Mouse (Mus musculus): ENCODE measurements at regions not wholly inside any gene's neighbourhood (a gene's known extent, or its start where the extent isn't known, plus 50 kb on each side); places are given as distances from the start of the nearest gene placed in this dataset.

DNA sequence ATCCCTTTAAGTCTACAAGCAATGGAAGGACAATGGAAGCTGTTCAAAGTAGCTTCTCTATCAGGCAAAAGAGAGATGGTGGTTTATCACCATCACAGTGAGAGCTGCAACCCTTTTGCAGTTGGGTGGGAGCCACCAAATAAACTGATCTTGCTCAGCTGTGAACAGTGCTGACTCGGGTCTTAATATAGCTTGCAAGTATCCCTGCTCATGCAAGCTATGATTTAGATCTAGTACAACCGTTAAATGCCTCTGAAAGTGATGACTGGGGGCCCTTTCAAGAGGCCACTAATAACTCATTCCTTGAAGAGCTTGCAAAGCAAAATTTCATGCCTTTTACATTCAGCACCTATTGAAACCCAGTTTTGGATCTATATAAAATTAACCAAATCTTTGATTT is 1154.5 kb upstream of the Lrrtm3 start:
- no peak overlapping the region for H3K27ac ChIP-seq (ENCODE audit: insufficient read depth, low read depth, low read length)
- no peaks in the 10 kb centered on the region for H3K4me1 ChIP-seq (ENCODE audit: control insufficient read depth, insufficient read depth, low read length)
- no peak for TF ChIP-seq POLR2A (IDR thresholded peaks at IDR 0.05; ENCODE audit: borderline replicate concordance, low read depth, low read length)
- TF ChIP-seq CTCF (IDR thresholded peaks at IDR 0.05; ENCODE audit: low read depth, low read length), result no peak
- H3K4me3 ChIP-seq (ENCODE audit: insufficient read depth, low read length), result no peak overlapping the region

DNA sequence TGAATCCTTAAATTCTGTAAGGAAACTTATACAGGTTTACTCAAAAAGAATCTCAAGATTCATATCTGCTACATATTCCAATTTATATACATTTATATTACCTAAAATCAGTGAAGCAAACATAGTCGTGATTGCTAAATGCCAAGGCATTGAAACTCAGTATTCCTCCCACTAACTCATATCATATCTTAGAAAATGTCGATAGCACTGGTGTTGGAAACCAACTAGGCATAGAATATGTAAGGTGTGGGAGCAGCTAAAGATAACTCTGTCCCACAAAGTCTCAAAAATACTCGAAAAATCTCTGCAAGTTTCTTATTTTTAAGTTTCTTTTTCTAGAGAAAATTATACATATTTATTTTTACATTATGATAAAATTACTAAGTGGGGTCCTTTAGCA is 1134.1 kb upstream of the Lrrtm3 start:
- no peak for TF ChIP-seq POLR2A (IDR thresholded peaks at IDR 0.05; ENCODE audit: borderline replicate concordance, low read depth, low read length)
- no peak for TF ChIP-seq CTCF (IDR thresholded peaks at IDR 0.05; ENCODE audit: low read depth, low read length)
- Histone ChIP-seq H3K27ac (ENCODE audit: insufficient read depth, low read depth, low read length) (no peak overlapping the region), H3K4me3 (ENCODE audit: insufficient read depth, low read length) (no peak overlapping the region), H3K4me1 (ENCODE audit: control insufficient read depth, insufficient read depth, low read length) (no peaks in the 10 kb centered on the region)

DNA sequence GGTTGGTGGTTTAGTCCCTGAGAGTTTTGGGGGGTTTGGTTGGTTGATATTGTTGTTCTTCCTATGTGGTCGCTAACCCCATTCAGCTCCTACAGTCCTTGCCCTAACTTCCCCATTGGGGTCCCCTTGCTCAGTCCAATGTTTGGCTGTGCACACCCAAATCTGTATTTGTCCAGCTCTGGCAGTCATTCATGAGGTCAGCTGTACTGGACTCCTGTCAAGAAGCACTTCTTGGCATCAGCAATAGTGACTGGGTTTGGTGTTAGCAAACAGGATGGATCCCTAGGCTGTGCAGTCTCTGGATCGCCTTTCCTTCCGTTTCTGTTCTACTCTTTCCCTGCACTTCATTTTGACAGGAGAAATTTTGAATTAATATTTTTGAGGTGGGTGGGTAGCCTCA is 1131.1 kb upstream of the Lrrtm3 start:
- no peak overlapping the region for H3K27ac ChIP-seq (ENCODE audit: insufficient read depth, low read depth, low read length)
- no peaks in the 10 kb centered on the region for H3K4me1 ChIP-seq (ENCODE audit: control insufficient read depth, insufficient read depth, low read length)
- TF ChIP-seq POLR2A (IDR thresholded peaks at IDR 0.05; ENCODE audit: borderline replicate concordance, low read depth, low read length), result no peak
- no peak for TF ChIP-seq CTCF (IDR thresholded peaks at IDR 0.05; ENCODE audit: low read depth, low read length)
- H3K4me3 ChIP-seq (ENCODE audit: insufficient read depth, low read length), result no peak overlapping the region

DNA sequence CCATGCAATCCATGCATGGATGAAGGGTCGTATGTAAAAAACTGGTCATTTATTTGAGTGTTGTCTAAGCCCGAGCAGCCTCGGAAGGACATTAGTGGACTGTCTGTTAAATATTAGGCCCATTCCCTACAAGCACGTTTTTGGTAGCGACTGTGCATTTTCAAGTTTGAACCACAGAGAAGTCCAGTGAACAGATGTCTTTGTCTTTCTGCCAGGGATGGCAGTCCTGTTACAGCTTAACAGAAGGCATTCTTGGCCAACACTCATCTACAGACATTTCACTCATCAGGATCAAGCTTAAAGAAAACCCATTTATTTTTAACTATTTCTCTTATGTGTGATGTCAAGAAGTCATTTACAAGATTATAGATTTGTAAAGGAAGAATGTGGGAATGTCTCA is 1129.2 kb upstream of the Lrrtm3 start:
- no peak overlapping the region for H3K4me3 ChIP-seq (ENCODE audit: insufficient read depth, low read length)
- no peak for TF ChIP-seq POLR2A (IDR thresholded peaks at IDR 0.05; ENCODE audit: borderline replicate concordance, low read depth, low read length)
- TF ChIP-seq CTCF (IDR thresholded peaks at IDR 0.05; ENCODE audit: low read depth, low read length), result no peak
- H3K4me1 ChIP-seq (ENCODE audit: control insufficient read depth, insufficient read depth, low read length), result peaks cover 6% of the 10 kb centered on the region; the same call in 1 of the 2 replicates
- no peak overlapping the region for H3K27ac ChIP-seq (ENCODE audit: insufficient read depth, low read depth, low read length)

DNA sequence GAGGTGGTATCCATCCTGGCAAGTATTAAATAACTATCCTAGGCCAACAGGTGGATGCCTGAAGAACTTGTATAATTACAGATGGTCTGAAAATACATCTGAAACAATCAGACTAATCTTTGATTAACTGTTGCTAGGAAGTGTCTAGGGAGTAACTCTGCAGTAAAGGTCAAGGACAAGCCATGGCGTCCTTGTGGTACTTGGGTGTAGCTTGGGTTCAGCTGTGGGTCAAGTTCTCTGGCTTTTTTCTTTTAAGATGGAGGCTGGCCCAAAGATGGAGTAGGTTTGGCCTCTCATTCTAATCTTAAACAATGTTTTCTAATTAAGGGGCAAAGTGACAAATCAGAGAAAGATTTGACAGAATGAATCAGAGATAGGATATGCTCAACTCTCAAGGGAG is 1126.1 kb upstream of the Lrrtm3 start:
- Histone ChIP-seq H3K4me1 (ENCODE audit: control insufficient read depth, insufficient read depth, low read length) (peaks cover 6% of the 10 kb centered on the region; the same call in 1 of the 2 replicates), H3K27ac (ENCODE audit: insufficient read depth, low read depth, low read length) (peak overlapping the region; percentile 33; the same call in 1 of the 2 replicates), H3K4me3 (ENCODE audit: insufficient read depth, low read length) (no peak overlapping the region)
- TF ChIP-seq POLR2A (IDR thresholded peaks at IDR 0.05; ENCODE audit: borderline replicate concordance, low read depth, low read length) (no peak), CTCF (IDR thresholded peaks at IDR 0.05; ENCODE audit: low read depth, low read length) (no peak)

DNA sequence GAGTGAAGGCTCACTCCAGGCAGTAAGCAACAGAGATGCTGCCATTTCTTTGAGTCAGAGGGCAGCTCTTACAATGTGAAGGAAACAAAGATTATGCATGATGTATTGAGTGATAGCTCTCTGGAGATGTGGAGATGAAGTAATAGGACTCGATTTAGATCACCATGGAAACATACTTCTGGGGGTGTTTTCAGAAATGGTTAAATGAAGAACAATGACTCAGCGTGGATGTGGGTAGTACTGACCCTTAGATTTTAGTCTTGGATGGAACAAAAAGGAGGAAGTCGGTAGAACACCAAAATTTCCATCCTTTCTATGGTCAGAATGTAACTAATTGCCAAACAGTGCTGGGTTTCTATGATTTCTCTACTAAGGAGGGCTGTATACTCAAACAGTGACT is 1125.1 kb upstream of the Lrrtm3 start:
- Histone ChIP-seq H3K4me1 (ENCODE audit: control insufficient read depth, insufficient read depth, low read length) (peaks cover 6% of the 10 kb centered on the region; the same call in 1 of the 2 replicates), H3K4me3 (ENCODE audit: insufficient read depth, low read length) (no peak overlapping the region), H3K27ac (ENCODE audit: insufficient read depth, low read depth, low read length) (peak overlapping the region; percentile 21; the same call in 1 of the 2 replicates)
- TF ChIP-seq CTCF (IDR thresholded peaks at IDR 0.05; ENCODE audit: low read depth, low read length) (no peak), POLR2A (IDR thresholded peaks at IDR 0.05; ENCODE audit: borderline replicate concordance, low read depth, low read length) (no peak)

DNA sequence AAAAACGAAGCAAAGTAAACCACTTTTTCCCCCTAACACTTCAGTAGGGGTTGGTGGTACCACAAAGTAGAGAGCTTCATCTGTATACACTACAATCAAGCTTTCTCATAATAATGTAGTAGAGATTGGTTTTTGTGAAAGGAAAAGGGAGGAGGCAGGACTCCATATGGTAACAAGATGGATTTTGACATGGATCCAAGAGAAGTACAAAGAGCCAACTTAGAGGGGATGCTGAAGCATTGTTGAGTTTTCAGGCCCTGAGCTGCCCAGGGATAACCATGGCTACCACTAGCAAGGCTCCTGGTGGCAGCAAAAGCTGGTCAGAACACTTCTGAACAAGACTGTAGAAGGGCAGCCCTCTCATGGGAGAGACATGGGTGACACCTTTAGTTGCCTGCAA is 1093.6 kb upstream of the Lrrtm3 start:
- Histone ChIP-seq H3K27ac (ENCODE audit: insufficient read depth, low read depth, low read length) (no peak overlapping the region), H3K4me1 (ENCODE audit: control insufficient read depth, insufficient read depth, low read length) (no peaks in the 10 kb centered on the region)
- no peak for TF ChIP-seq POLR2A (IDR thresholded peaks at IDR 0.05; ENCODE audit: borderline replicate concordance, low read depth, low read length)
- no peak for TF ChIP-seq CTCF (IDR thresholded peaks at IDR 0.05; ENCODE audit: low read depth, low read length)

DNA sequence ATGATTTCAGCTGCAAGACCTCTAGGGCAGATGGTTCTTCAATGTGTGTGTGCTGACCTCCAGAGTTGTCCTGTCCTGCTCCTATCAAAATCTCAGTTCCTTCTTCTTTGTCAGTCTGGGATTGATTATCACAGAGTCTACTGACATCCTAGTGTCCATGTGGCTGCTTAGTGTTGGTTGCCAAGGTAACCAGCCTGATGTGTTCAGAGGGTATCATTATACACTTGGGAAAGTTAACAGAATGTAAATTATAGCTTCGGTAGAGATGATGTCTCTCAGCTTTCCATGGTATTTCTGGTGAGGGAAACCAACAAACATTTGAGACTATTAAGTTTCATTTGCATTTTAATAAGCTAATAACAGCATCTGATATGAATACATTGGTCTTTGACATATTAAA is 1092.5 kb upstream of the Lrrtm3 start:
- Histone ChIP-seq H3K4me3 (ENCODE audit: insufficient read depth, low read length) (no peak overlapping the region), H3K27ac (ENCODE audit: insufficient read depth, low read depth, low read length) (no peak overlapping the region), H3K4me1 (ENCODE audit: control insufficient read depth, insufficient read depth, low read length) (no peaks in the 10 kb centered on the region)
- no peak for TF ChIP-seq CTCF (IDR thresholded peaks at IDR 0.05; ENCODE audit: low read depth, low read length)
- no peak for TF ChIP-seq POLR2A (IDR thresholded peaks at IDR 0.05; ENCODE audit: borderline replicate concordance, low read depth, low read length)

More for the DNA sequence above, 1093.6 kb upstream of the Lrrtm3 start:
- no peak overlapping the region for H3K4me3 ChIP-seq (ENCODE audit: insufficient read depth, low read length)

DNA sequence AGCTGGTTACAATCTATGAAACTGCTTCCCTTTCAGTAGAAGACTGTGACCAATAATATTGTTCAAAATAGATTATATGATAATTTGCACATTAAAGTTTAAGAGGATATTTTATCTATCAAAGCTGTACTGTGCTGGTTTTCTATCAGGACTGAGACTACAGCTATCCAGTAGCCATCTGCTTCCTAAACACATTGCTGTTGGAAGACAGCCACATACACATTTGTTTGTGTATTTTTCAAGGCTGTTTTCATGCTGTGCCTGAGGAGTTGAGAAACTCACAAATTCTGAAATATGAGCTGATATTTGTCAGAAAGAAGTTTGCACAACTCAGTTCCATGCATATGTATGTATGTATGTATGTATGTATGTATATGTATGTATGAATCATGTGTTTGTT is 1089.0 kb upstream of the Lrrtm3 start:
- TF ChIP-seq POLR2A (IDR thresholded peaks at IDR 0.05; ENCODE audit: borderline replicate concordance, low read depth, low read length) (no peak), CTCF (IDR thresholded peaks at IDR 0.05; ENCODE audit: low read depth, low read length) (no peak)
- Histone ChIP-seq H3K4me1 (ENCODE audit: control insufficient read depth, insufficient read depth, low read length) (no peaks in the 10 kb centered on the region), H3K27ac (ENCODE audit: insufficient read depth, low read depth, low read length) (no peak overlapping the region), H3K4me3 (ENCODE audit: insufficient read depth, low read length) (no peak overlapping the region)

DNA sequence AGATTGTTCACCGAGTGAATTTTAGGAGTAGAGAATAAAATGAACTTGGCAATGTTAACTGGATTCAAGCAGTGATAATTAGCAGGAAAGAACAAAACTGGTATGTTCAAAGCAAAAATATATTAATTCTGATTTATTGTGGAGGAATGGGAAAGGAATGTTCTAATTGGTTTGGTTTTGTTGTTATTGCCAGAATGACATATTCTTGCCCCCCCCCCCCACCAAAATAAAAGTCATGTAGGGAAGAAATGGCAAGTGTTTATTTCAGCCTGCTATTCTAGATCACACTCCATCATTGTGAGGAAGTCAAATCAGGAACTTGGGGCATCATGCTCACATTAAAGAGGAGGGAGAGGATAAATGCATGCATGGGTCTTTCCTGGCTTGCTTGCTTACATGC is 1064.1 kb upstream of the Lrrtm3 start:
- TF ChIP-seq POLR2A (IDR thresholded peaks at IDR 0.05; ENCODE audit: borderline replicate concordance, low read depth, low read length) (no peak), CTCF (IDR thresholded peaks at IDR 0.05; ENCODE audit: low read depth, low read length) (no peak)
- no peak overlapping the region for H3K27ac ChIP-seq (ENCODE audit: insufficient read depth, low read depth, low read length)
- no peak overlapping the region for H3K4me3 ChIP-seq (ENCODE audit: insufficient read depth, low read length)
- no peaks in the 10 kb centered on the region for H3K4me1 ChIP-seq (ENCODE audit: control insufficient read depth, insufficient read depth, low read length)

Data from bone marrow macrophage, adult 2 months (primary cell).